22 mouse cellular contexts compared by ENCODE assay signal in genomic region chr13:90061877-90062276, GRCm38 (mm10).
"Had no signal": no experiment of that assay in that cellular context is flagged by ENCODE, and none has a peak within 500 bp of the region (broad histone marks: within the 10 kb centered on the region; RNA-seq: fewer than 3 reads in every experiment).

No protein-coding gene starts in this region.

- ATAC-seq: liver, postnatal 0 days; lung, postnatal 0 days; midbrain, embryonic 13.5 days; midbrain, embryonic 15.5 days had no signal

- H3K9me3 ChIP-seq: lung, embryonic 15.5 days; megakaryocyte, embryonic 14.5 days; midbrain, embryonic 13.5 days; midbrain, embryonic 15.5 days; neural tube, embryonic 13.5 days; neural tube, embryonic 15.5 days had no signal

- H3K4me1 ChIP-seq: lung, embryonic 15.5 days; megakaryocyte, embryonic 14.5 days; midbrain, embryonic 13.5 days; midbrain, embryonic 15.5 days; neural tube, embryonic 13.5 days; neural tube, embryonic 15.5 days had no signal

- H3K4me3 ChIP-seq: lung, embryonic 15.5 days; megakaryocyte, embryonic 14.5 days; midbrain, embryonic 13.5 days; midbrain, embryonic 15.5 days; myocyte; neural tube, embryonic 13.5 days; neural tube, embryonic 15.5 days had no signal

- H3K27me3 ChIP-seq: lung, embryonic 15.5 days; megakaryocyte, embryonic 14.5 days; midbrain, embryonic 13.5 days; midbrain, embryonic 15.5 days; neural tube, embryonic 13.5 days; neural tube, embryonic 15.5 days had no signal

- H3K27ac ChIP-seq: lung, embryonic 15.5 days; macrophage; midbrain, embryonic 13.5 days; midbrain, embryonic 15.5 days; neural tube, embryonic 13.5 days; neural tube, embryonic 15.5 days had no signal

- DNase-seq: liver, postnatal 0 days; lung, adult 2 months; lung, postnatal 14 days; lung, postnatal 36 days; retina, postnatal 1 day; right cerebral cortex, adult 18-20 months; right cerebral cortex, postnatal 25 days; right cerebral cortex, postnatal 4 days; spleen, adult 18-20 months; thymus, adult 18-20 months; thymus, postnatal 14 days; thymus, postnatal 36 days had no signal

- H3K36me3 ChIP-seq: lung, embryonic 15.5 days; midbrain, embryonic 13.5 days; midbrain, embryonic 15.5 days; neural tube, embryonic 13.5 days; neural tube, embryonic 15.5 days had no signal

- H3K4me2 ChIP-seq: lung, embryonic 15.5 days; midbrain, embryonic 11.5 days; midbrain, embryonic 13.5 days; midbrain, embryonic 15.5 days; neural tube, embryonic 13.5 days; neural tube, embryonic 15.5 days had no signal

- H3K9ac ChIP-seq: liver, postnatal 0 days; lung, embryonic 15.5 days; midbrain, embryonic 13.5 days; midbrain, embryonic 15.5 days; neural tube, embryonic 13.5 days; neural tube, embryonic 15.5 days had no signal
